9 mouse cellular contexts compared by ENCODE assay signal in genomic region chr2:172474970-172475369, GRCm38 (mm10). TPM values are rescaled to one million over a fixed set of nuclear protein-coding genes. Genes with fewer than 3 reads are reported as not detected.
DNase-seq lines count a peak whose midpoint lies in the region; ATAC-seq and TF ChIP-seq lines count a peak whose summit lies in the region.
"Had no signal": no experiment of that assay in that cellular context is flagged by ENCODE, and none has a peak within 500 bp of the region (broad histone marks: within the 10 kb centered on the region; RNA-seq: fewer than 3 reads in every experiment).

No protein-coding gene starts in this region.

- no peak for TF ChIP-seq EP300 in heart, postnatal 0 days (IDR thresholded peaks at IDR 0.05; ENCODE audit: low read depth)

- no peak for DNase-seq in heart, postnatal 0 days (ENCODE audit: low spot score)
- no peak for DNase-seq in heart, adult 11 months
- DNase-seq in CD8-positive naive resting alpha-beta T cell, adult 2 months (ENCODE audit: low read depth in 2 of 2, low spot score in 2 of 2), result peak; percentile 9 to 20
- DNase-seq in c-Kit-positive CD71-positive TER-119-positive erythroid progenitor cells, embryonic 14.5 days (ENCODE audit: low spot score), result peak; percentile 19
- no peak for DNase-seq in right cerebral cortex, postnatal 36 days (ENCODE audit: low spot score in 2 of 2)
- no peak for DNase-seq in frontal cortex, postnatal 36 days (ENCODE audit: low spot score in 2 of 2)
- DNase-seq in heart, adult 9 months (ENCODE audit: low spot score in 2 of 2), result no peak

- H3K9ac ChIP-seq in heart, postnatal 0 days (replicated peaks; ENCODE audit: low read depth, low read length), result no peak overlapping the region

- H3K36me3 ChIP-seq in heart, postnatal 0 days (replicated peaks; ENCODE audit: control insufficient read depth, insufficient read depth, low read length), result peaks cover 2% of the 10 kb centered on the region

- H3K4me1 ChIP-seq in heart, postnatal 0 days (ENCODE audit: control insufficient read depth, insufficient read depth), result no peaks in the 10 kb centered on the region; the same call in 1 of the 2 replicates

- WGBS in heart, postnatal 0 days, result 33% methylated on average over 6 of the region's 6 CpGs

- H3K27ac ChIP-seq in heart, postnatal 0 days (ENCODE audit: low read depth), result no peak overlapping the region

- H3K27me3 ChIP-seq in heart, postnatal 0 days (ENCODE audit: control insufficient read depth, insufficient read depth, low read length), result no peaks in the 10 kb centered on the region

- H3K9me3 ChIP-seq in heart, postnatal 0 days (replicated peaks; ENCODE audit: control insufficient read depth, low read length), result no peaks in the 10 kb centered on the region

- no peak overlapping the region for H3K4me2 ChIP-seq in heart, postnatal 0 days (ENCODE audit: low read depth, low read length)

- TF ChIP-seq CTCF in heart, postnatal 0 days (IDR thresholded peaks at IDR 0.05; ENCODE audit: low read depth), result peak; percentile 45

- ATAC-seq in heart, postnatal 0 days (ENCODE audit: insufficient read depth, low read depth), result no peak
- peak; percentile 61 for ATAC-seq in megakaryocyte-erythroid progenitor cell, adult 5-6 weeks (replicated peaks; ENCODE audit: low FRiP score, low TSS enrichment, poor library complexity, severe bottlenecking)

- no peak overlapping the region for H3K4me3 ChIP-seq in heart, postnatal 0 days (ENCODE audit: low read depth, low read length)

RNA-seq across cellular contexts. Expression of gene Fam209, which starts 2.6 kb away (rescaled TPM):
- 0.54 TPM in 1 of 2 replicates, not detected in the other for total RNA-seq in heart, postnatal 0 days (2014; rRNA removed; ENCODE audit: low replicate concordance)
- not detected in 2 replicates for polyA plus RNA-seq in heart, postnatal 0 days (2015; fragmentation: Nextera tagmentation; extraction: Ambion mirVana)
- 2.8 TPM in 1 of 2 replicates, not detected in the other for total RNA-seq in megakaryocyte-erythroid progenitor cell, adult 5-6 weeks (2014; fragmentation: Nextera tagmentation)
- 0.95 and 6.7 TPM in 2 replicates for total RNA-seq in megakaryocyte-erythroid progenitor cell, adult 5-6 weeks (2017)

RNA-seq across cellular contexts. Expression of gene Gcnt7, which starts 16.6 kb away (rescaled TPM):
- not detected in 2 replicates for total RNA-seq in heart, postnatal 0 days (2014; rRNA removed; ENCODE audit: low replicate concordance)
- 0.25 and 0.40 TPM in 2 replicates for polyA plus RNA-seq in heart, postnatal 0 days (2015; fragmentation: Nextera tagmentation; extraction: Ambion mirVana)
- total RNA-seq in megakaryocyte-erythroid progenitor cell, adult 5-6 weeks (2014; fragmentation: Nextera tagmentation), result not detected in 2 replicates
- total RNA-seq in megakaryocyte-erythroid progenitor cell, adult 5-6 weeks (2017), result not detected in 2 replicates
- total RNA-seq: left cerebral cortex, postnatal 10 days had no signal

RNA-seq across cellular contexts. Expression of gene Rtf2, which starts 34.6 kb away (rescaled TPM):
- 34.0 and 49.7 TPM in 2 replicates for total RNA-seq in heart, postnatal 0 days (2014; rRNA removed; ENCODE audit: low replicate concordance)
- 45.1 and 45.9 TPM in 2 replicates for polyA plus RNA-seq in heart, postnatal 0 days (2015; fragmentation: Nextera tagmentation; extraction: Ambion mirVana)
- total RNA-seq in megakaryocyte-erythroid progenitor cell, adult 5-6 weeks (2014; fragmentation: Nextera tagmentation), result 38.0 and 65.7 TPM in 2 replicates
- total RNA-seq in megakaryocyte-erythroid progenitor cell, adult 5-6 weeks (2017), result 132 and 179 TPM in 2 replicates

Comparison
In these comparisons a context has a peak if more than half of its experiments do, and no peak if none do; other contexts are left out.
1. DNase-seq: peak in CD8-positive naive resting alpha-beta T cell, adult 2 months (2 of 2) and c-Kit-positive CD71-positive TER-119-positive erythroid progenitor cells, embryonic 14.5 days (single experiment); none in heart, postnatal 0 days (single experiment), heart, adult 11 months (single experiment), right cerebral cortex, postnatal 36 days (0 of 2), frontal cortex, postnatal 36 days (0 of 2) and heart, adult 9 months (0 of 2).